Mouse (Mus musculus) bone marrow, adult 2 months (tissue): Measurements from ENCODE around the gene Zfp827. TPM values are rescaled to one million over a fixed set of nuclear protein-coding genes. Genes with fewer than 3 reads are reported as not detected.

Source experiments
- H3K27ac ChIP-seq: fragments of 200-500 bp; 2 replicates; pipeline ENCODE4 v1.5.1; 2012; ENCODE audit warnings: low read depth, mild to moderate bottlenecking, control low read depth, inconsistent platforms, low read length; ENCODE audit not compliant: control insufficient read depth, poor library complexity, insufficient read depth
- H3K4me1 ChIP-seq: fragments of 200-500 bp; 2 replicates; pipeline ENCODE4 v1.6.1; 2011; ENCODE audit warnings: low read length; ENCODE audit not compliant: control insufficient read depth, insufficient read depth
- H3K4me3 ChIP-seq: fragments of 200-500 bp; replicated peaks from 2 replicates; pipeline ENCODE3; 2011; ENCODE audit warnings: mild to moderate bottlenecking, low read depth, low read length, control low read depth; ENCODE audit not compliant: control insufficient read depth
- CTCF ChIP-seq: fragments of 200-500 bp; IDR thresholded peaks from 2 replicates; pipeline ENCODE4 v1.5.1; 2011; ENCODE audit warnings: low read length, control low read depth; ENCODE audit not compliant: control insufficient read depth, insufficient read depth
- POLR2A ChIP-seq: fragments of 200-500 bp; IDR thresholded peaks from 2 replicates; pipeline ENCODE4 v1.6.1; 2011; ENCODE audit warnings: low read depth, mild to moderate bottlenecking, control low read depth, low read length, borderline replicate concordance; ENCODE audit not compliant: control insufficient read depth
- WGBS: fragments of 180-500 bp; shearing (Covaris S2); methylation state at CpG from one replicate; pipeline ENCODE4 v1.1.7; 2018; 5-methylcytosine and 5-hydroxymethylcytosine counted together
- polyA plus RNA-seq: library from polyadenylated mRNA; stranded (reverse); fragments of >200 nt; gene quantifications from 2 replicates; pipeline ENCODE4 v1.2.4, GENCODE M21; 2011; ENCODE audit warnings: low replicate concordance; ENCODE audit not compliant: missing spikeins, insufficient read depth, insufficient read length

Gene Zfp827
- polyA plus RNA-seq, 1 experiment: 3.1 TPM

- Histone ChIP-seq H3K4me1 (no peaks in the 10 kb centered on the region; the same call in 1 of the 2 replicates), H3K4me3 (no peak overlapping the region), H3K27ac (no peak overlapping the region)
- WGBS: 78% methylated on average over 3 of the region's 3 CpGs
- TF ChIP-seq CTCF (no peak), POLR2A (no peak)
Observed at GRCm38 (mm10) chr8:79084359-79084820, 56.2 kb downstream of the Zfp827 start.

GRCm38 (mm10) chr8:79094422-79094821, 66.2 kb downstream of the Zfp827 start:
- no peak for TF ChIP-seq CTCF
- no peak for TF ChIP-seq POLR2A
- H3K27ac ChIP-seq: no peak overlapping the region
- no peak overlapping the region for H3K4me3 ChIP-seq
- no peaks in the 10 kb centered on the region for H3K4me1 ChIP-seq
- WGBS: 90% methylated on average over 4 of the region's 4 CpGs

- TF ChIP-seq CTCF (no peak), POLR2A (no peak)
- Histone ChIP-seq H3K4me3 (no peak overlapping the region), H3K27ac (no peak overlapping the region), H3K4me1 (no peaks in the 10 kb centered on the region)
- 88% methylated on average over 7 of the region's 7 CpGs for WGBS
Observed at GRCm38 (mm10) chr8:79095162-79095561, 66.9 kb downstream of the Zfp827 start.

- no peak for TF ChIP-seq CTCF
- TF ChIP-seq POLR2A: no peak
- no peaks in the 10 kb centered on the region for H3K4me1 ChIP-seq
- H3K4me3 ChIP-seq: no peak overlapping the region
- 83% methylated on average over 11 of the region's 11 CpGs for WGBS
- H3K27ac ChIP-seq: no peak overlapping the region
Observed at GRCm38 (mm10) chr8:79096970-79097369, 68.7 kb downstream of the Zfp827 start.

GRCm38 (mm10) chr8:79102707-79103106, 74.5 kb downstream of the Zfp827 start:
- Histone ChIP-seq H3K27ac (no peak overlapping the region), H3K4me3 (no peak overlapping the region), H3K4me1 (no peaks in the 10 kb centered on the region)
- TF ChIP-seq POLR2A (no peak), CTCF (no peak)
- 80% methylated on average over 4 of the region's 4 CpGs for WGBS

- TF ChIP-seq CTCF (no peak), POLR2A (no peak)
- WGBS: 87% methylated on average over 14 of the region's 14 CpGs
- H3K4me3 ChIP-seq: no peak overlapping the region
- no peaks in the 10 kb centered on the region for H3K4me1 ChIP-seq
- no peak overlapping the region for H3K27ac ChIP-seq
Observed at GRCm38 (mm10) chr8:79103185-79103878, 75.1 kb downstream of the Zfp827 start.

- no peak overlapping the region for H3K4me3 ChIP-seq
- no peak overlapping the region for H3K27ac ChIP-seq
- WGBS: 61% methylated on average over 9 of the region's 9 CpGs
- no peak for TF ChIP-seq CTCF
- no peak for TF ChIP-seq POLR2A
- no peaks in the 10 kb centered on the region for H3K4me1 ChIP-seq
Observed at GRCm38 (mm10) chr8:79103923-79104580, 75.8 kb downstream of the Zfp827 start.

- 80% methylated on average over 9 of the region's 9 CpGs for WGBS
- H3K4me3 ChIP-seq: no peak overlapping the region
Observed at GRCm38 (mm10) chr8:79104634-79105033, 76.4 kb downstream of the Zfp827 start.

More at GRCm38 (mm10) chr8:79104634-79105033, 76.4 kb downstream of the Zfp827 start:
- Histone ChIP-seq H3K27ac (no peak overlapping the region), H3K4me1 (no peaks in the 10 kb centered on the region)
- TF ChIP-seq CTCF (no peak), POLR2A (no peak)
